ENCODE assay signal across 10 mouse cellular contexts in the genomic region with DNA sequence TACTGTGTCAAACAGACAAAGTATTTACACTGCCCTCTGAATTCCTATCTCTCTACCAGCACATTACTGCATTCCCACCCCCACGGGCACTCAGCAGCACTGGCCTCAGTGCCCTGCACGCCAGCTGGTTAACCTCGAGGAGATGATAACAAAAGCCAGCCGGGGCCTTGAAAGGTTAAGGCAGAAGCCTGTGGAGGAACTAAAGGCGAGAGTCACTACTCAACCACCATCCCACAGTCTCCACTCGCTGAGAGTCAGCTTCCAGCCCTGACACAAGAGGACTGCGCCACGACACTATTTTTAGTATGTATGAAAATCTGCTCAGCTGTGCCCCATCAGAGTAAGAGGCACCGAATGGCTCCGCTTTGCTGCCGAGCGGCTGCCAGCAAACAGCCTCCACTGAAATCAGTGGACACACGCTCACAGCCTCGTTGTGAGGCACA. TPM values are rescaled to one million over a fixed set of nuclear protein-coding genes. Genes with fewer than 3 reads are reported as not detected.
A peak's percentile ranks its signal among the peaks of the same experiment; 100 is the strongest.
DNase-seq lines count a peak whose midpoint lies in the region; ATAC-seq and TF ChIP-seq lines count a peak whose summit lies in the region.
"Had no signal": no experiment of that assay in that cellular context is flagged by ENCODE, and none has a peak within 500 bp of the region (broad histone marks: within the 10 kb centered on the region; RNA-seq: fewer than 3 reads in every experiment).

No protein-coding gene starts in this region.

- no peaks in the 10 kb centered on the region for H3K9me3 ChIP-seq in stomach, embryonic 16.5 days (replicated peaks; ENCODE audit: control insufficient read depth, low read length)
- no peaks in the 10 kb centered on the region for H3K9me3 ChIP-seq in stomach, postnatal 0 days (ENCODE audit: control insufficient read depth, low read length)

- no peak overlapping the region; the same call in 1 of the 2 replicates for H3K27ac ChIP-seq in stomach, embryonic 16.5 days (ENCODE audit: low read length)
- no peak overlapping the region for H3K27ac ChIP-seq in stomach, postnatal 0 days (replicated peaks)

- no peak for TF ChIP-seq CTCF in stomach, postnatal 0 days (IDR thresholded peaks at IDR 0.05; ENCODE audit: low read depth)

- no peaks in the 10 kb centered on the region for H3K27me3 ChIP-seq in stomach, embryonic 16.5 days (ENCODE audit: control insufficient read depth, insufficient read depth, low read length)
- H3K27me3 ChIP-seq in stomach, postnatal 0 days (ENCODE audit: control insufficient read depth, insufficient read depth, low read length), result no peaks in the 10 kb centered on the region

- peaks cover 10% of the 10 kb centered on the region for H3K4me1 ChIP-seq in stomach, embryonic 16.5 days (ENCODE audit: control insufficient read depth, insufficient read depth, low read length)
- H3K4me1 ChIP-seq in stomach, postnatal 0 days (replicated peaks; ENCODE audit: control insufficient read depth, insufficient read depth), result no peaks in the 10 kb centered on the region

- 35% methylated on average over 14 of the region's 14 CpGs for WGBS in stomach, embryonic 16.5 days
- WGBS in stomach, postnatal 0 days, result 44% methylated on average over 14 of the region's 14 CpGs

- no peak overlapping the region for H3K4me2 ChIP-seq in stomach, embryonic 16.5 days (ENCODE audit: low read depth, low read length)
- no peak overlapping the region for H3K4me2 ChIP-seq in stomach, postnatal 0 days (replicated peaks; ENCODE audit: low read depth)

- no peak for TF ChIP-seq EP300 in stomach, postnatal 0 days (optimal IDR thresholded peaks at IDR 0.05)

- peak; percentile 46; the same call in 1 of the 2 replicates for ATAC-seq in stomach, embryonic 16.5 days (ENCODE audit: insufficient read depth, low FRiP score)
- no peak for ATAC-seq in stomach, postnatal 0 days (ENCODE audit: low FRiP score, low TSS enrichment)

- H3K36me3 ChIP-seq in stomach, embryonic 16.5 days (ENCODE audit: control insufficient read depth, insufficient read depth, low read length), result no peaks in the 10 kb centered on the region
- no peaks in the 10 kb centered on the region for H3K36me3 ChIP-seq in stomach, postnatal 0 days (ENCODE audit: control insufficient read depth, insufficient read depth, low read length)

- H3K4me3 ChIP-seq in stomach, embryonic 16.5 days (replicated peaks; ENCODE audit: low read length), result no peak overlapping the region
- H3K4me3 ChIP-seq in stomach, postnatal 0 days (ENCODE audit: low read depth, low read length), result no peak overlapping the region

- peak; percentile 48 for DNase-seq in adrenal gland, postnatal 10 days
- DNase-seq in adrenal gland, postnatal 4 days (ENCODE audit: low spot score in 2 of 2), result no peak
- DNase-seq in layer of hippocampus, adult 18-20 months (ENCODE audit: low spot score in 2 of 2), result peak; percentile 35 to 59
- DNase-seq in layer of hippocampus, postnatal 25 days (ENCODE audit: extremely low spot score in 1 of 2, low spot score in 1 of 2), result no peak
- DNase-seq in stomach, postnatal 0 days (ENCODE audit: low spot score), result no peak
- DNase-seq in kidney, adult 11 months, result no peak
- no peak for DNase-seq in urinary bladder, adult 18-20 months (ENCODE audit: low spot score in 2 of 2)
- DNase-seq: embryo, embryonic 11 days; kidney, postnatal 36 days had no signal

- H3K9ac ChIP-seq in stomach, embryonic 16.5 days (ENCODE audit: low read length), result no peak overlapping the region
- H3K9ac ChIP-seq in stomach, postnatal 0 days (ENCODE audit: low read length), result no peak overlapping the region

RNA-seq across cellular contexts. Expression of a gene that starts 35.0 kb away (rescaled TPM):
- 10 to 100 TPM; 12.4 to 15.6 TPM for total RNA-seq in adrenal gland, postnatal 10 days (2021)
- 10 to 100 TPM; 22.2 to 22.7 TPM for total RNA-seq in adrenal gland, postnatal 4 days (2021)
- 10 to 100 TPM; 17.2 to 19.6 TPM for total RNA-seq in layer of hippocampus, adult 18-20 months (2021)
- 10 to 100 TPM; 20.0 to 21.6 TPM for total RNA-seq in layer of hippocampus, postnatal 25 days (2021)
- polyA plus RNA-seq in stomach, embryonic 16.5 days (2015; fragmentation: Nextera tagmentation; extraction: Ambion mirVana), result 5.1 and 5.5 TPM in 2 replicates
- polyA plus RNA-seq in stomach, postnatal 0 days (2015; fragmentation: Nextera tagmentation; extraction: Ambion mirVana), result 7.2 and 7.3 TPM in 2 replicates

Comparison
In these comparisons a context has a peak if more than half of its experiments do, and no peak if none do; other contexts are left out.
1. DNase-seq: peak in adrenal gland, postnatal 10 days (single experiment) and layer of hippocampus, adult 18-20 months (2 of 2); none in adrenal gland, postnatal 4 days (0 of 2), layer of hippocampus, postnatal 25 days (0 of 2), stomach, postnatal 0 days (single experiment), kidney, adult 11 months (single experiment) and urinary bladder, adult 18-20 months (0 of 2).